Mouse (Mus musculus) thymus, adult 2 months (tissue): Measurements from ENCODE around the gene Nog.

ENCODE experiments used
- CTCF ChIP-seq: fragments of 200-500 bp; IDR thresholded peaks from 2 replicates; pipeline ENCODE4 v1.5.1; 2012; ENCODE audit warnings: mild to moderate bottlenecking, control low read depth, low read length, moderate library complexity, borderline replicate concordance; ENCODE audit not compliant: control insufficient read depth, poor library complexity, insufficient read depth; ENCODE audit errors: extremely low read depth
- POLR2A ChIP-seq: fragments of 200-500 bp; IDR thresholded peaks from 2 replicates; pipeline ENCODE4 v1.6.1; 2012; ENCODE audit warnings: mild to moderate bottlenecking, low read length, control low read depth, moderate library complexity; ENCODE audit not compliant: control insufficient read depth, poor library complexity, insufficient read depth; ENCODE audit errors: extremely low read depth

- TF ChIP-seq CTCF = no peak
- no peak for TF ChIP-seq POLR2A
Observed at GRCm38 (mm10) chr11:89257893-89258292, 44.2 kb downstream of the Nog start.
